Mouse (Mus musculus): ENCODE results near the gene Ank3.
A peak's percentile ranks its signal among the peaks of the same experiment; 100 is the strongest.
"Not testable (repeated sequence)": the region's sequence is repeated elsewhere in the genome, so short reads cannot be mapped to it uniquely, and the experiment has no call there.

Gene Ank3

GRCm38 (mm10) chr10:69398763-69399590 is at the start of gene Ank3:
Ank3 (plus strand) TSS chr10:69398773.
- DNase-seq (ENCODE audit: low spot score in 2 of 2) = peak in 1 of 2 experiments; percentile 62

- DNase-seq (ENCODE audit: low spot score in 2 of 2) = peak in 1 of 2 experiments; percentile 19
Measured at GRCm38 (mm10) chr10:69351071-69351841, 47.3 kb upstream of the Ank3 start.

DNA sequence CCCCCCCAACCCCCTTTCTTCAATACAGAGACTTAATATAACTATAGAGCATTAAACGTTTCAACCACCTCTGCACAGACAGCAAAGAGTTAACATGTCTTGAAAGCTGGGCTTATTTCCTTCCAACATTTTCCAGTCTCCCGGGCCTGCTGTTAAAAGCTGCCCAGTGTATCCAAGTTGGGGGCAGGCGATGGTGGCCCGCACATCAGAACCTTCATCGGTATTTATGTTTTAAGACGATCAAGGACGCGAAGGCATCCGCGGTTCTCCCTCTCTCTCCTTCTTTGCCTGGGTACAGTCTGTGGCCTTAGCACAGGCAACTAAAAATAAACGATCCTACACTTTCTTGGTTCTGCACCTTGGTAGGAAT is 46.7 kb upstream of the Ank3 start:
- no peak for DNase-seq (ENCODE audit: low spot score in 2 of 2)

GRCm38 (mm10) chr10:69352212-69353085 is 46.1 kb upstream of the Ank3 start, which contains the start of gene Cdk1:
Cdk1 (minus strand) TSS chr10:69352938.
- peak; percentile 96 for DNase-seq (ENCODE audit: low spot score in 2 of 2)

- DNase-seq (ENCODE audit: low spot score in 2 of 2) = not testable (repeated sequence)
Measured at GRCm38 (mm10) chr10:69353086-69353479, 45.5 kb upstream of the Ank3 start.

DNA sequence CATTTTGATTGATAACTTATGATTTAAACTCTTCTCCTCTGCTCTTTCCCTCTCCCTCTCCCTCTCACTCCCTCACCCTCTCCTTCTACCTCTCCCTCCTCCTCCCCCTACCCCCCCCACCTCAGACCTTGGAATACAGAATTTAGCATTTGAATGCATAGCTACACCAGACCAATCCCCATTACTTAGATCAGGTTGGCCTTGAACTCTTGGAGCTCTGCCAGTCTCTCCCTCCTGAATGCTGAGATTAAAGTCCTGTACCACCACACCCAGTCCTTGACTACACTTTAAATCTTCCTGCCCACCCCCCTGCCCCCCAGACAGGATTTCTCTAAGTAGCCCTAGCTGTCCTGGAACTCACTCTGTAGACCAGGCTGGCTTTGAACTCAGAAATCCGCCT is 38.9 kb upstream of the Ank3 start:
- DNase-seq (ENCODE audit: low spot score in 2 of 2) = no peak

- no peak for DNase-seq (ENCODE audit: low spot score in 2 of 2)
Measured at GRCm38 (mm10) chr10:69366208-69366607, 32.4 kb upstream of the Ank3 start.

GRCm38 (mm10) chr10:69366877-69367387 is 31.6 kb upstream of the Ank3 start:
- DNase-seq (ENCODE audit: low spot score in 2 of 2) = no peak

DNA sequence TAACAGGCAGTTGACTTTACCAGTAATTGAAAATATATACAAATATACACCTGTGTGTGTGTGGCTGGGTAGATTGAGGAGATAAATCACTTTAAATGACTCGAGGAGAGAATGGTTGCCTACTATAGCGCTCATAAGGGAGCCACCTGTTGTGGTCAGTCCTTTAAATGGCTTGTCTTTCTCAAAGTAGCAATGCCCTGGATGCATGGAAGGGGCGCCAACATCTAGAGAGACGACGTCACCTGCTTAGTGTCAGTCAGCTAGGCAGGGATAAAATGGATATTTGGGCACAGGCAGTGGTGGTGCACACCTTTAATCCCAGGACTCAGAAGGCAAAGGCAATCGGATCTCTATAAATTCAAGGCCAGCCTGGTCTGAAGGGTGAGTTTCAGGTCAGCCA is 29.3 kb upstream of the Ank3 start:
- no peak for DNase-seq (ENCODE audit: low spot score in 2 of 2)

GRCm38 (mm10) chr10:69371441-69371840 is 27.1 kb upstream of the Ank3 start:
- no peak for DNase-seq (ENCODE audit: low spot score in 2 of 2)

DNA sequence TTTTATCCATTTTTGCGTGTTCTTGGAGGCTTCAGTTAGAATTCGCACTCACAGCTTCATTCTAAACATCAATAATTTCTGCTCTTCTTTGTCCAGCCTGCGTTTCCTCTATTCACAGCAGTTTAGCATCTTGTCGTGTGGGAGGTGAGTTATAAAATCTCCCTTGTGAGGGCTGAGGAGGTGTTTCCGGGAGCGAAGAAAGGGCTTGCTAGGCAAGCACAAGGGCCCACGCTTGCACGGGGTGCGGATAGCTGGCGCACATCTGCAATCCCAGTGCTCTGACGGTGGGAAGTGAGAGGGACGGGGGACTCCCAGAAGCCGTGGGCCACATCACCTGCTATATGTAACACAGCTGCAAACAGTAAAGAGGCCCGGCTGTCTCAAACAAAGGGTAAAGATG is 26.5 kb upstream of the Ank3 start:
- DNase-seq (ENCODE audit: low spot score in 2 of 2) = no peak

DNA sequence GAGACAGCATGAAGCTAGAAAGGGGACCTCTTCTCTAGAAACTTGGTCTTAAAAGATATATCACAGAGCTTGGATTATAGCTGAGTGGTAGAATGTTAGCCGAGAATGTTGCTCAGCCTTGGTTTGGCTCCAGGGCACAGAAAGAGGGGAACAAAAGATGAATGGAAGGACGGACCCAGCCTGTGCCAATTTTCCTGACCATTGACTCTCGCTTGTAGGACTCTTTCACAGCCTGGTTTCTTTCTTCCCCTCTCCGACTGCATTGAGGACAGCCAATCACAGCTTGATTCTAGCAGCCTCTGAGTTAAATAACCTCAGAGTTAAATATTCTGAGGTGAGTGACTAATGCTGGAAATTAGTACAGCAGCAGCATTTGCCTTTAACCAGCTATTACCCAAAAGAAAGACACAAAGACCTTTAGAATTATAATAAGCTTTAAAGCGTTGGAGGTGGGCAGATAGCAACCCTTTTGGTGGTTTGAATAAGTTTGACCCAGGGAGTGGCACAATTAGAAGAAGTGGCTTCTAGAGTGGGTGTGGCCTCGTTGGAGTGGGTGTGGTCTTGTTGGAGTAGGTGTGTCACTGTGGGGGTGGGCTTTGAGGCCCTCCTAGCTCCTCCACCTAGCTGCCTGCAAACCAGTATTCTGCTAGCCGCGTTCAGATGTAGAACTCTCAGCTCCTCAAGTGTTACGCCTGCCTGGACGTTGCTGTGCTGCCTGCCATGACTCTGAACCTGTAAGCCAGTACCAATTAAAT is 24.6 kb upstream of the Ank3 start:
- no peak for DNase-seq (ENCODE audit: low spot score in 2 of 2)

DNA sequence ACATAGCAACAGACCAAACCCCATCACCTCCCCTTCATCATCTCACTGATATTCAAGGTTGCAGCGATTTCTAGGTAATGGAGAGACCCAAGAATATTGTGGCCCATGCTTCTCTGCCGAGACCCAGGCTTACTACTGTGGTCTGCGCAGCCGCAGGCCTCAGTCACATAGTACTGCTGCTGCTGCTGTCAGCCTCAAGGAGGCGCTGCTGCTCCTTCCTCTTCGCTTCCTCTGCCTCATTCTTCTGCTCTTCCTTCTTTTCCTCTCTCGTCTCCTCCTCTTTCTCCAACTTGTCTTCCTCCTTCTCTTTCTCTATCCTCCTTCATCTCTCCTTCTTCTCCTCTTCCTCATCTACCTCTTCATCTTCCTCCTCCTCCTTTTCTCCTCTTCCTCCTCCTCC is 23.4 kb upstream of the Ank3 start:
- no peak for DNase-seq (ENCODE audit: low spot score in 2 of 2)

DNA sequence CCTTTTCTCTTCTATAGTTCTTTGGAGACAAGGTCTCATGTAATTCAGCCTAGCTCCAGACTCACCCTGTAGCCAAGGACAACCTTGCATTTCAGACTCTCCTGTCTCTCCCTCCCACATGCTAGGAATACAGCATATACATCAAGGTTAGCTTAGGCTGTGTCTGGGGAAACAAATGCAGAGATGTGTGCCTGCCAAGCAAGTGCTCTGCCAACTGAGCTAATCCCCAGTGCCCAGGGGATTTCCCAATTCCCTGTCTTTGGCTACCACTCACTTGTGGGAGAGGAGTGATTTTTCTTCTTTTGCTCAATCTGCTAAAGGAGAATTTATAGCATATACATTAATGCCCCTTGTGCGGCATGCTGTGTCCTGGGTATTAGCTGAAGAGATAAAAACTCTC is 15.4 kb upstream of the Ank3 start:
- no peak for DNase-seq (ENCODE audit: low spot score in 2 of 2)

GRCm38 (mm10) chr10:69384640-69385039 is 13.9 kb upstream of the Ank3 start:
- DNase-seq (ENCODE audit: low spot score in 2 of 2) = no peak

GRCm38 (mm10) chr10:69385136-69385535 is 13.4 kb upstream of the Ank3 start:
- DNase-seq (ENCODE audit: low spot score in 2 of 2) = no peak

DNA sequence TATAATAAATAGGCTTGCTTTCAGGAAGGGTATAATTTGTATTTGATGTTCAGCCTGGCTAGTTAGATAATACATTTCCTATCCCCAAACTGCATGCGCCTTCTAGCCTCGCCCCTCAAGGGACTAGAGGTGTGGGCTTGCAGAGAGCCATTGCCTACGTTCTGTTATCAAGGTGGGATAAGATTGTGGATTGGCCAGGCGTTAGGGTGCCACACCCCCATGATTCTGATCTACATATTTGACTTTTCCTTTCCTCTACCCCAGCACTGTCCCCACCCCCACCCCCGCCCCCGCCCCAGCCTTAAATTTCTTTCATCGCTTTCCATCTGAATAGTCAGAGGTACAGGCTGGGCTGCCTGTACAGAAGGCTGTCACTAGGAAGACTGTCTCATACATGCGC is 11.8 kb upstream of the Ank3 start:
- no peak for DNase-seq (ENCODE audit: low spot score in 2 of 2)

- no peak for DNase-seq (ENCODE audit: low spot score in 2 of 2)
Measured at GRCm38 (mm10) chr10:69389511-69389910, 9.1 kb upstream of the Ank3 start.

GRCm38 (mm10) chr10:69398197-69398762 is 293 bp upstream of the Ank3 start:
- no peak for DNase-seq (ENCODE audit: low spot score in 2 of 2)

GRCm38 (mm10) chr10:69399814-69400385 is 1.3 kb downstream of the Ank3 start:
- DNase-seq (ENCODE audit: low spot score in 2 of 2) = no peak
